Mouse (Mus musculus): ENCODE data around the gene Hoxa13.
A peak's percentile ranks its signal among the peaks of the same experiment; 100 is the strongest.

Hoxa13 gene

GRCm38 (mm10) chr6:52224895-52225611 is 35.6 kb downstream of the Hoxa13 start:
- DNase-seq (ENCODE audit: low spot score in 2 of 2): no peak

DNA sequence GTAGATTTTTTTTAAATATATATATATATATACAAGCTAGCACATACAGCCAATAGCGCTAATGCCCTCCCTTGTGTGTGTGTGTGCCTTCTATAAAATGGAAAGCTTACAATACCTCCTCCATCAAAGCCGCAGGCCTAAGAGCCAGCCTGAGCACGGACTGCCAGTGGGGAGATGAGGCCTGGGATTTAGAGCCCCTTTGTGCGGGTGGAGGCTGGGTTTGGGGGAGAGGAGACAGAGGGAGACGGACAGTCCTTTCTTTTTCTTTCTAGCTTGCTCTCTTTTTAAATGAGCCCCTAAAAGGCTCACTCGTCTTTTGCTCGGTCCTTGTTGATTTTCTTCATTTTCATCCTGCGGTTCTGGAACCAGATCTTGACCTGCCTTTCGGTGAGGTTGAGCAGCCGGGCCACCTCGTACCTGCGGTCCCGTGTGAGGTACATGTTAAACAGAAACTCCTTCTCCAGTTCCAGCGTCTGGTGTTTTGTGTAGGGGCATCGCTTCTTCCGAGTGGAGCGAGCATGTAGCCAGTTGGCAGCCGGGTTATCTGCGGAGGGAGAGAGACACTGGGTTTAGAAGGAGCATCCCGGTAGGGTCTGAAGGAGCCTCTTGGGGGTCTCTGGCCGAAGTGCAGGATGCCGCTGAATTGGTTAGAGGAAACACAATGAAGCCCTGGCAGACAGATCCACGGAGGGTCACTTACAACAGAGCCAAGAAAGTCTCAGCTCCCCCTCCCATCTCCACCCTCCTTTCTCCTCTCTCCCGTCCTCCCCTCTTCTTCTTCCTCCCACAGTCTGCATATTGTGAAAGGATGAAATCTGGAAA is 36.5 kb downstream of the Hoxa13 start:
- DNase-seq (ENCODE audit: low spot score in 2 of 2): no peak

GRCm38 (mm10) chr6:52222729-52223128 is 38.0 kb downstream of the Hoxa13 start:
- no peak for DNase-seq (ENCODE audit: low spot score in 2 of 2)

GRCm38 (mm10) chr6:52221993-52222685 is 38.5 kb downstream of the Hoxa13 start:
- no peak for DNase-seq (ENCODE audit: low spot score in 2 of 2)

GRCm38 (mm10) chr6:52221337-52221992 is 39.2 kb downstream of the Hoxa13 start, which contains the start of gene Hoxa7:
Hoxa7 (minus strand) TSS chr6:52221854.
- DNase-seq (ENCODE audit: low spot score in 2 of 2): peak; percentile 69 to 82

- no peak for DNase-seq (ENCODE audit: low spot score in 2 of 2)
These were observed 39.8 kb downstream of the Hoxa13 start for GRCm38 (mm10) chr6:52220865-52221310.

DNA sequence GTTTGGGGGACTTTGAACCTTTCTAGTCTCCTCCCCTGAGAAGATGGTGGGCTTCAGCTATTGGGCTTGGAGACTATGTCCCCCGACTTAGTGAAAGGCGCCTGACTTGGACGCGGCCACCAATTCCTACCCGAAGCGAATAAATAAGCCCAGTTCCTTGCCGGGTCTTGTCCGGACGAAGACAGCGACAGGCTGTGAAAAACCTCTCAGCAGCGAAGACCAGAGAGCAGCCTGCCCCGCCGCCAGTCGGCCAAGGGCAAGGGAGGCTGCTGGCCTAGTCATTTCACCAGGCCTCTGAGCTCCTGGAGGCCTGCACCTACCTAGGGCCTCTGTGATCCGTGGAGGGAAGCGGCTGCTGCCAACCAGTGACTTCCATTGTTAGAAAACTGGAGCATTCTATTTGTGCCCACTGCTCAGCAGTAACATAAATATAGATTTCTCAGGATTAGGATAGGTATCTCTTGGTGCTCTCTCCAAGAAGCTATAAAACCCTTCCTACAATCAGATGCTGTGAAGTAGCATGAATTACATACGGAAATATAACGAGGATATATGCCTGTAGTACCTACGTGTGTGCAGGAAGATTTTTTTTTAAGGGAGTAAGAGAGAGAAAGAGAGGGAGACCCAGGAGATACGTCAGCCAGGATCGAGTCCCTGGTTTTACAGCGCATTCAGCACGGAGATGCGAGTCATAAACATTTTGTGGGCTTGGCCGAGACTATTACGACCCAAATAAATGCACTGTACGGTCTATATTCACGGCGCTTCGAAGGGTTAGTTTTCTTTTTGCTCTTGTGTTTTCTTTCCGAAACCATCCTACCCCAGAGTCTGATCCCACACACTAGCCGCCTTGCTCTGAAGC is 40.4 kb downstream of the Hoxa13 start:
- DNase-seq (ENCODE audit: low spot score in 2 of 2): no peak

- DNase-seq (ENCODE audit: low spot score in 2 of 2): no peak
These were observed 41.3 kb downstream of the Hoxa13 start for GRCm38 (mm10) chr6:52219234-52219942.

DNA sequence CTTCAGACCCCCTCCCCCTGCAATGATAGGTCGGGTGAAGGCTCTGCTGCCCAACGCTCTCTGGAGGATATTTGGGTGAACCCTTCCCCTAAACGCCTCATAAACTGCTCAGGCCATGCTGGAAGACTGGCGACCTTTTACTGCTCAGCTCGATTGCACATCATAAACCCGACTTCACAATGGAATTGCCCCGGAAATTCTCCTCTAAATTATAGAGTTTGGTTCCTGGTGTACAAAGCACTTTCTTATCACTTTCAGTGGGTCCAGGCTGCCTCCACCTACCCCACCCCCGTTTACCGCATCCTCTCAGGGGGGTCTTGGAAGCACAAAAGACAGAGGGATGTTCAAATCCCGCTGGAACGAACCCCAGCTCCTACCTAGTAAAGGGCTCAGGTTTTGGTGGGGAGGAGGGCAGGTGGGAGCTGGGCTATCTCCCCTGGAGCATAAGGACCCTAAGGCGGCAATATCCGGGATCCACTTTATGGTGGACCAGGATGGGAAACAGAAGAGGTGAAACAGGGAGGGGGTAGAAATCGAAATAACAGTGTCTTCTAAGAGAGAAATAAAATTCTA is 42.0 kb downstream of the Hoxa13 start:
- DNase-seq (ENCODE audit: low spot score in 2 of 2): no peak

DNA sequence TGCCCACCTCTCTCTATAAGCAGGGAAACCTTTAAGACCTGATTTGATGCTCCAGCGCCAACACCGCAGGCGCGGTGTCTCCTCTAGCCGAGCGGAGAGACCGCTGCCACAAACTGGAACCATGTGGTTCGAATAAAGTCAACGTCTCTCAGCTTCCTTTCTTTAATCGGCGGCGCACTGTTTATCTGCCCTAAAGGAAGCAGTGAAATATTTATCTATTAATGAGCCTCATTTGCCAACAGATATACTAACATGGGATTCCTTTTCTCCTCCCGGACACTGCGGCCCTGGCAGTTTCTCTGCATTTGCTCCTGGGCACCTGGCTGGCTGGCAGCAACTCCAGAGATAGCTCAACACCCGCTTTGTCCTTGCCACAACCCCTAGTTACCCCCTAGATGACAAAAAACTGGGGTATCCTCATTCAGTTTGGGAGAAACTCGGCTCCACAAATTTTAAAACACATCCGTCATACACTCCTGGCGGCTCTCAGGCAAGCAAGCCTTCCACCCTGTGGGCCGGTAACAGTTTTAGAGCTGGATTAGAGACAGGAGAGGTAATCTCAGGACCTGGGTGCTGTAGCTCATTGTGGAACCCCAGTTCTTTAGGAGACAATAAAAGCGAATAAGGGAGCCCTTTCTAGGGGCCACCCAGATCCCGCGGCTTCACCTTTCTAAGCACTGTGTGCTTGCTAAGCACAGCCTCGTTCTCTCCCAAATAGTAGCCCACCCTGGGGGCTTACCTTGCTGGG is 42.6 kb downstream of the Hoxa13 start:
- no peak for DNase-seq (ENCODE audit: low spot score in 2 of 2)

DNA sequence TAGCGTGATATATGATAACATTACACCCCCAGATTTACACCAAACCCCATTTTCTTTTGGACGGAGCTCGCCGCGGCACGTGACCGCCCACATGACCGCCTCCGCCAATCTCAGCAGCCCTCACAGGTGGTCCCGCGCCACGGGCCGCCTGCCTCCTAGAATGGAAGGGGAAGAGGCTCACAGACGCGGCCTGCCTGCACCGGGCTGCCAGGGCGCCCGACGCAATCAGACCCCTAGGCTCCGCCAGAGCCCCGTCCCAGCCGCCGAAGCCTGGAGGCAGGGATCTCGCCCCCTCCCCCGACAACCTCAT is 43.3 kb downstream of the Hoxa13 start:
- DNase-seq (ENCODE audit: low spot score in 2 of 2): peak in 1 of 2 experiments; percentile 36

- no peak for DNase-seq (ENCODE audit: low spot score in 2 of 2)
These were observed 43.8 kb downstream of the Hoxa13 start for GRCm38 (mm10) chr6:52216691-52217458.

- DNase-seq (ENCODE audit: low spot score in 2 of 2): no peak
These were observed 44.7 kb downstream of the Hoxa13 start for GRCm38 (mm10) chr6:52215771-52216535.

- DNase-seq (ENCODE audit: low spot score in 2 of 2): no peak
These were observed 45.6 kb downstream of the Hoxa13 start for GRCm38 (mm10) chr6:52215070-52215469.

- DNase-seq (ENCODE audit: low spot score in 2 of 2): no peak
These were observed 46.4 kb downstream of the Hoxa13 start for GRCm38 (mm10) chr6:52214271-52214670.

DNA sequence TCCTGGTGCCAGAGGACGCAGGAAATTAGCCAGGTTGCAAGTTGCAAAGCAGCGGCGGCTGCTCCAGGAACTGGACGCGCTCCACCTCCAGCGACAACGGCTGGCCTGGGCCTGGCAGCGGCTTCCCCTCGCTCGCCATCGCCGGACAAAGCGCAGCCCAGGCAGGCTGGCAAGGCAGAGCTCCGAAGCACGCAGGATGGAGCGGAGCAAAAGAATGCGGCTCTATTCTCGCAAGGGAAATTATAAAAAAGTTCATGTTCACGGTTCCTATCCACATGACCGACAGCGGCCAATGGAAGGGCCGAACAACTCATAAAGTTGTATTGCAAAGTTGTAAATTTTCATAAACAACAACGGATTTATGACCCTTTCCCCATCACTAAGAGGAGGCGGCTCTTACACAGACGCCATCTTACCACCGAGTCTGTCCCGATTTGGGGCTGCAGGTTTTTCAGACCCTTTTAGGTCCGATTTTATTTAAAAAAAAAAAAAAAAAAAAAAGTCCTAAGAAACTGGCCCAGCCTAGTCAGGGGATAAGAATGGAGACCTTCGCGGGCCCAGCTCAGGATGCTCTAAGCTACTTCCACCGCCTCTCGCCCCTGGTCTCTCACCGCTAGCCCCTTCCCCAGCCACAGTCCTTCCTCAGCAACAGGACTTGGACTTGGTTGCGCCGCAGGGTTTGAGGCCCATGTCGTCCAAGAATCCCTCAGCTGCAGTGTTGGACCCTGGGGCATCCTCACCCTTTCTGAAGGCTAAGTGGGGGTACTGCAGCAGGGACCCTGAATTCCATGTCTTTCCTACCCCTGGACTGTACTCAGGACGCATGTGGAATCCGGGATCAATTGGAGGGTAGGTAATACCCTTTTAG is 47.3 kb downstream of the Hoxa13 start, which contains the start of the genes Hoxa3 and Gm28308:
Gene Hoxa3, minus strand, starts transcription at position 218 of the 868 bp plus-strand sequence.
Gene Gm28308, minus strand, starts transcription at position 221 of the 868 bp plus-strand sequence.
- DNase-seq (ENCODE audit: low spot score in 2 of 2): no peak
